Mouse (Mus musculus): ENCODE data around the gene Rpl19. TPM values are rescaled to one million over a fixed set of nuclear protein-coding genes. Genes with fewer than 3 reads are reported as not detected.
A peak's percentile ranks its signal among the peaks of the same experiment; 100 is the strongest.

Gene Rpl19
- polyA plus RNA-seq, 1 experiment from 2014 or later: 970 TPM

DNA sequence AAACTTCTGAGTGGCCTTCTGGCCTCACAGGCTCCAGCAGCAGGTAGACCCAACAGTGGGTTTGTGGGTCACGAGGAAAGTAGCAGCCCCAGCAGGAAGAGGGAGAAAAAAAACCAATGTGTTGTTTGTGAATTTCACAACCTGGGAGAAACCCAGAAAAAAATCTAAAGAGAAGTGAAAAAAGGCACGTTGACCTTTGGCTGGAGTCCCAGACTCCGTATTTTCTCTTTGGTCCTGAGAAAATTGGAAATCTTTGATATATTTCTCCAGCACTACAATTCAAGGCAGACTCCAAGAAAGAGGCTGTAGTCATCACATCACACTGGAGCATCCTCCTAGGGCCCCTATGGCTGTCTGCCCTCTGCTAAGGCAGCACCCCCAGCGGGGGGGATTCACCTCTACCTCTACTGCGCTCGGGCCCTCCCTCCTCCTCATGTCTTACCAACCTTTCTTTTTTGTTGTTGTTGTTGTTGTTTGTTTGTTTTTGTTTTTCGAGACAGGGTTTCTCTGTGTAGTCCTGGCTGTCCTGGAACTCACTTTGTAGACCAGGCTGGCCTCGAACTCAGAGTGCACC lies 29.0 kb upstream of the Rpl19 start:
- WGBS: 77% methylated on average over 8 of the region's 8 CpGs
- H3K4me1 ChIP-seq (replicated peaks; ENCODE audit: control insufficient read depth, insufficient read depth, low read length): peaks cover 4% of the 10 kb centered on the region
- H3K27ac ChIP-seq (ENCODE audit: low read depth, low read length): no peak overlapping the region
- no peaks in the 10 kb centered on the region for H3K9me3 ChIP-seq (ENCODE audit: control insufficient read depth, low read length)
- H3K4me3 ChIP-seq (ENCODE audit: low read depth, low read length): no peak overlapping the region
- DNase-seq (ENCODE audit: low spot score): no peak
- H3K27me3 ChIP-seq (ENCODE audit: control insufficient read depth, insufficient read depth, low read length): peaks cover 6% of the 10 kb centered on the region; the same call in 1 of the 2 replicates
- no peak overlapping the region for H3K4me2 ChIP-seq (replicated peaks; ENCODE audit: low read depth, low read length)
- H3K36me3 ChIP-seq (ENCODE audit: control insufficient read depth, insufficient read depth, low read length): no peaks in the 10 kb centered on the region
- H3K9ac ChIP-seq (ENCODE audit: low read depth, low read length): no peak overlapping the region
- ATAC-seq (ENCODE audit: low FRiP score): no peak

DNA sequence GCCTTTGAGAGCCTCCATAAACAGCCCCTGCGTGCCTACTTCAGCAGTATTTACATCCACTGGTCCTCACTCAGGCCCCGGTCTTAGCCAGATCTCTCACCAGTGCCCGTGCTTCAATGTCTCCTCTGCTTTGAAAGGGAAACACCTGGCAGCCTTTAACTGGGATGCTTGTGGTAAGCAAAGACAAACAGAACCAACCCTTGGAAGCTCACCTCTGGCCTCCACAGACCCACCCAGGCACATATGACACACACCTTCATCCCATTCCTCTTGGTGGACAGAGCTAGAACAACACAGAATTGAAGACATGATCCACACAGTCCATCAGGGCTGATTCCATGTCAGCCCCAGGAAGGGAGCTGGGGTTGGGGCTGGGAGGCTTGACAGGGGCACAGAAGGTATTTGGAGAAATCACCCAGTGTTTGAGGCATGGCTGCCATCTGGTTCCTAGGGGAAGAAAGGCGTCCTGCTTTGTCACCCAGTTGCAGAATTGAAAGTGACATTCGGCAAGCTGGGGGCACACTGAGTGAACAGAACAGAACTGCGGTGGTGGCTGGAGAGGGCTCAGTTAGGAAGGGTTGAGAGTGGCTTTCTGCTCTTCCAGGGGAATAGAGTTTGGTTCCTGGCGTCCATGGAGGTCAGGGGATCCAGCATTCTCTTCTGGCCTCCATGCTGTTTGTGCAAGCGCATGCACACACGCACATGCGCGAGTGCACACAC lies 28.3 kb upstream of the Rpl19 start:
- Histone ChIP-seq H3K27me3 (ENCODE audit: control insufficient read depth, insufficient read depth, low read length) (peaks cover 6% of the 10 kb centered on the region; the same call in 1 of the 2 replicates), H3K36me3 (ENCODE audit: control insufficient read depth, insufficient read depth, low read length) (no peaks in the 10 kb centered on the region), H3K4me3 (ENCODE audit: low read depth, low read length) (no peak overlapping the region), H3K9me3 (ENCODE audit: control insufficient read depth, low read length) (no peaks in the 10 kb centered on the region), H3K9ac (ENCODE audit: low read depth, low read length) (no peak overlapping the region), H3K4me2 (replicated peaks; ENCODE audit: low read depth, low read length) (no peak overlapping the region), H3K27ac (ENCODE audit: low read depth, low read length) (no peak overlapping the region), H3K4me1 (replicated peaks; ENCODE audit: control insufficient read depth, insufficient read depth, low read length) (peaks cover 4% of the 10 kb centered on the region)
- WGBS: 80% methylated on average over 11 of the region's 11 CpGs
- ATAC-seq (ENCODE audit: low FRiP score): no peak
- DNase-seq (ENCODE audit: low spot score): no peak

DNA sequence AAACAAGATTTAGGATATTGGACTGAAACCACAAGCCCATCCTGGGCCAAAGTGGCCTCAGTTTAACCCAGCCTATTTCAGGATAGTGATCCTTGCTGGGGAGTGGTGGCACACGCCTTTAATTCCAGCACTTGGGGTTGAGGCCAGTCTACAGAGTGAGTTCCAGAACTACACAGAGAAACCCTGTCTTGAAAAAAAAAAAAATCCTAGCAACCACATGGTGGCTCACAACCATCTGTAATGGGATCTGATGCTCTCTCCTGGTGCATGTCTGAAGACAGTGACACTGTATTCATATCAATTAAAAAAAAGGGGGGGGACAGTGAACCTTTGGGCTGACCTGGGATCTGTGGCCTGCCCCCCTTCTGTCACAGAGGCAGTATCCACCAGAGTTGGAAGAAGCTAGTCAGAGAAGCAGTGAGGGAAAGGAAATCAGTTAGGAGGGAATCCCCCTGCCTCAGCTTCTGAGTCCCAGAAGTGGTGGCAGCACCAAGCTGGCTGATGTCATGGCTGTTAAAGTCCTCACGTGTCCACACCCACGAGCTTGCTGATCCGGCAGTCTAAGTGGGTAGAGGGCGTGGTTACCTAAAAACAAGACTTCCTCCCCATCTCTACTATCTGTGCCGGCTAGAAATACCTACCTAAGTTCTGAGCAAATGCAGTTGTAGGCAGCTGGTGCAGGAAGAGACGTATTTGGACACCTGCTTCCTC lies 27.5 kb upstream of the Rpl19 start:
- 62% methylated on average over 7 of the region's 7 CpGs for WGBS
- ATAC-seq (ENCODE audit: low FRiP score) (no peak), DNase-seq (ENCODE audit: low spot score) (no peak)
- no peaks in the 10 kb centered on the region for H3K36me3 ChIP-seq (ENCODE audit: control insufficient read depth, insufficient read depth, low read length)
- no peak overlapping the region for H3K27ac ChIP-seq (ENCODE audit: low read depth, low read length)
- no peak overlapping the region for H3K9ac ChIP-seq (ENCODE audit: low read depth, low read length)
- no peak overlapping the region for H3K4me2 ChIP-seq (replicated peaks; ENCODE audit: low read depth, low read length)
- H3K27me3 ChIP-seq (ENCODE audit: control insufficient read depth, insufficient read depth, low read length): peaks cover 6% of the 10 kb centered on the region; the same call in 1 of the 2 replicates
- peaks cover 6% of the 10 kb centered on the region for H3K4me1 ChIP-seq (replicated peaks; ENCODE audit: control insufficient read depth, insufficient read depth, low read length)
- no peaks in the 10 kb centered on the region for H3K9me3 ChIP-seq (ENCODE audit: control insufficient read depth, low read length)
- no peak overlapping the region for H3K4me3 ChIP-seq (ENCODE audit: low read depth, low read length)

DNA sequence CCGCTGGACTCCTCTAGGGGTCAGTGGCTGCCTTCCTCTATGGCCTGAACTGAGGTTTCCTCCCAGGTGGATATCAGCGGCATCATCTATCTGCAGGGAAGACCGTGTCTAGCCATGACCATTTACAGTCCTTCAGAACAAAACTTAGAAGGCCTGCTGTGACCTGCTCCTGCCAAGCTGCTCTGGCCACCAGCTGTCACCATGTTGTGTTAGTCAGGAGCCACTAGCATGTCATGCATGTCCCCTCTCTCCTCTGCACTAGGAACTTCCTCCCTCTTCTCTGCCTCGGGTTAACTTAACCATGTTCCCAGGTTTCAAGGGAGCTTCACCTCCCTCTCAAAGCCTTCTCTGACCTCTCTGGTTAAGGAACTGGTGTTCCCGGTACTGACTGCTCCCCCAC lies 26.8 kb upstream of the Rpl19 start:
- H3K27ac ChIP-seq (ENCODE audit: low read depth, low read length): no peak overlapping the region
- no peaks in the 10 kb centered on the region for H3K9me3 ChIP-seq (ENCODE audit: control insufficient read depth, low read length)
- H3K4me2 ChIP-seq (replicated peaks; ENCODE audit: low read depth, low read length): no peak overlapping the region
- no peak for ATAC-seq (ENCODE audit: low FRiP score)
- H3K4me3 ChIP-seq (ENCODE audit: low read depth, low read length): no peak overlapping the region
- no peak for DNase-seq (ENCODE audit: low spot score)
- no peaks in the 10 kb centered on the region for H3K36me3 ChIP-seq (ENCODE audit: control insufficient read depth, insufficient read depth, low read length)
- H3K27me3 ChIP-seq (ENCODE audit: control insufficient read depth, insufficient read depth, low read length): peaks cover 6% of the 10 kb centered on the region; the same call in 1 of the 2 replicates
- no peak overlapping the region for H3K9ac ChIP-seq (ENCODE audit: low read depth, low read length)
- WGBS: 68% methylated on average over 5 of the region's 5 CpGs
- H3K4me1 ChIP-seq (replicated peaks; ENCODE audit: control insufficient read depth, insufficient read depth, low read length): peaks cover 6% of the 10 kb centered on the region

DNA sequence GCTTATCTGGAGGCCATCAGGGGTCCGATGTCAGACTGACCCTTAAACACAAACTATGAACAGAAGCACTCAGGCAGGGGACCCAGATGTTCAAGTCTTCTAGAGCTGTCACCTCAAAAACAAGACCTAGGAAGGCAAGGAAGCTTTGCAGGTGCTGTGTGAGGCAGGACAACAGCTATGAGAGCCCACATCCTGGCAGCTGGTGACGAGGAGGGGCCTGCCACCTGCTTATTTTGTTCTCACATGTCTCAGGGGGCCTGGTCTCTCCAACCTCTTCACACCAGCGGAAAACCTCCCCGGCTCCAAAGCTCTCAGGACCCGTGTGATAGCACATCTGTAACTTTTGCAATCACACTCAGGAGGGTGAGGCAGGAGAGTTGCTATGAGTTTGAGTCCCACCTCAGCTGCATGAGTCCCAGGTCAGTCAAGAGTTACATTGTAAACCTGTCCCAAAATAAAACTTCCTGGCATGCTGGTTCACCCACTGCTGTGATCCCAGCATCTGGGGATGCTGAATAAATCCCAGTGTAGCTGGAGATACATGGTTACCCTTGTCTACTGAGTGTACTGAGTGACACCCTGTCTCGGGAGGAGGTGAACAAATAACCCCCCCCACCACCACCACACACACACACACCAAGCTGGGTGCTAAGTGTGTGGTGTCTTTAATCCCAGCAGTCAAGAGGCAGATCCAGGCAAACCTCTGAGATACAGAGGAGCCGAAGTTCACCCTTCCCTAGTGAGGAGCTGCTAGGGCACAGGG lies 26.0 kb upstream of the Rpl19 start:
- WGBS: 43% methylated on average over 7 of the region's 7 CpGs
- Histone ChIP-seq H3K36me3 (ENCODE audit: control insufficient read depth, insufficient read depth, low read length) (no peaks in the 10 kb centered on the region), H3K9ac (ENCODE audit: low read depth, low read length) (no peak overlapping the region), H3K9me3 (ENCODE audit: control insufficient read depth, low read length) (no peaks in the 10 kb centered on the region), H3K4me2 (replicated peaks; ENCODE audit: low read depth, low read length) (no peak overlapping the region), H3K4me1 (replicated peaks; ENCODE audit: control insufficient read depth, insufficient read depth, low read length) (peaks cover 2% of the 10 kb centered on the region; the same call in 1 of the 2 replicates), H3K27ac (ENCODE audit: low read depth, low read length) (no peak overlapping the region), H3K27me3 (ENCODE audit: control insufficient read depth, insufficient read depth, low read length) (peaks cover 4% of the 10 kb centered on the region; the same call in 1 of the 2 replicates), H3K4me3 (ENCODE audit: low read depth, low read length) (no peak overlapping the region)
- DNase-seq (ENCODE audit: low spot score) (no peak), ATAC-seq (ENCODE audit: low FRiP score) (no peak)

DNA sequence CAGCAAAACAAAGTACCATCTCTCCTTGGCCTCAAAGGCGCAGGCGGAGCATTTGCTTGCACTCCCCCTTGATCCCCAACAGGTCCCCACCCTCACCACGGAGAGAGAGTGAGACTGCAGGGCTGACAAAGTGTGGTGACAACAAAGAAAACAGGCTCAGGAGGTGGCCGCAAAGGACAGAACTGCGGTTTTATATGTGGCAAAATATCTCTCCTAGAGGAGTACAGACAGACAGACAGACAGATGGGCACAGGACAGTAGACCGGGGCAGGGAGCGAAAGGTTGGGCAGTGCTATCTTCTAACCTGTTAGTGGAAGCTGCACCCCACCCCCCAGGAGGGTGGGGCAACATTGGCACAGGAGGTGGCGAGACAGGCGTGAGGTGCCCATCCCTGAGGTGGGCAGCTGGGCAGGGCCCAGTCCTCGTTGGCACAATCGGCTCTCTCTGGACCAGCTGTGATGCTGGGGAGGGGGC lies 25.1 kb upstream of the Rpl19 start:
- Histone ChIP-seq H3K4me2 (replicated peaks; ENCODE audit: low read depth, low read length) (no peak overlapping the region), H3K4me3 (ENCODE audit: low read depth, low read length) (no peak overlapping the region), H3K9ac (ENCODE audit: low read depth, low read length) (no peak overlapping the region), H3K27me3 (ENCODE audit: control insufficient read depth, insufficient read depth, low read length) (peaks cover 4% of the 10 kb centered on the region; the same call in 1 of the 2 replicates), H3K27ac (ENCODE audit: low read depth, low read length) (no peak overlapping the region), H3K36me3 (ENCODE audit: control insufficient read depth, insufficient read depth, low read length) (no peaks in the 10 kb centered on the region), H3K9me3 (ENCODE audit: control insufficient read depth, low read length) (no peaks in the 10 kb centered on the region), H3K4me1 (replicated peaks; ENCODE audit: control insufficient read depth, insufficient read depth, low read length) (peaks cover 2% of the 10 kb centered on the region; the same call in 1 of the 2 replicates)
- DNase-seq (ENCODE audit: low spot score) (no peak), ATAC-seq (ENCODE audit: low FRiP score) (no peak)
- 36% methylated on average over 11 of the region's 11 CpGs for WGBS

DNA sequence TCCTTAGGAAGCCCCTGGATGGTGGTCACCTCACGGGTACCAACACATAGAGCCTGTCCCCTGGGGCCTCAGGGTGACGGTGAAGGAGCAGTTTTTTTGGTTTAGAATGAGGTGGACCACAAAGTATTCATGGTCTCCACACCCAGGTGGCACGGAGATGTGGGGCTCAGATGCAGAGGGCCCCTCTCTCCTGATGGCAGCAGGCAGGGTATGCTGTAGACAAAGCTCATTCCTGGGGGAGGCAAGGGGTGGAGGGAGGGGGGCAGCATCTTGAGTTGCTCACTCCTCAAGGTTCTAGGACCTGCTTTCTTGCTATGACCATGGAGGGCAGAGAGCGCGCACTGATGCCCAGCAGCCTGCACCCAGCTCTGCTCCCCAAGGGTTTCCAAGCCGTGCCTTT lies 24.5 kb upstream of the Rpl19 start:
- H3K27ac ChIP-seq (ENCODE audit: low read depth, low read length): no peak overlapping the region
- H3K4me2 ChIP-seq (replicated peaks; ENCODE audit: low read depth, low read length): no peak overlapping the region
- H3K9ac ChIP-seq (ENCODE audit: low read depth, low read length): no peak overlapping the region
- ATAC-seq (ENCODE audit: low FRiP score) (no peak), DNase-seq (ENCODE audit: low spot score) (no peak)
- no peaks in the 10 kb centered on the region for H3K36me3 ChIP-seq (ENCODE audit: control insufficient read depth, insufficient read depth, low read length)
- H3K4me1 ChIP-seq (replicated peaks; ENCODE audit: control insufficient read depth, insufficient read depth, low read length): peaks cover 2% of the 10 kb centered on the region; the same call in 1 of the 2 replicates
- H3K27me3 ChIP-seq (ENCODE audit: control insufficient read depth, insufficient read depth, low read length): peaks cover 4% of the 10 kb centered on the region; the same call in 1 of the 2 replicates
- H3K4me3 ChIP-seq (ENCODE audit: low read depth, low read length): no peak overlapping the region
- 63% methylated on average over 6 of the region's 6 CpGs for WGBS
- H3K9me3 ChIP-seq (ENCODE audit: control insufficient read depth, low read length): no peaks in the 10 kb centered on the region

DNA sequence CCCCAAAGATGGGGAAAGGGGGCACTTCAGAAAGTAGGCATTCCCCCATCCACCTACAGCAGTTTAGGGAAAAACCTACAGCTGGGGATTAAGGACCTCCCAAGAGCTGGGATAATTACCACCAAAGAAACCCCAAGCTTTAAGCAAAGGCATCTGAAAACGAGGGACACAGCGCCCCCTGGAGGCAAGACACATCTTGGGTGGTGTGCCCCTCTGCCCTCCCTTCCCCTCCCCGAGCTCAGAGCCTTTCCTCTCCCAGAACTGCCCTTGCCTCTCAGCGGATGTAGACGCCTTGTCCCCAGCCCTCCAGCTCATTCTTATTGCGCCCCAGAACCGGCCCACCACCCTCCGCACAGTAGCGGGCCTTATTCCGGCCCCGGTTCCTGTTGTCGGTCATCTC lies 23.9 kb upstream of the Rpl19 start:
- H3K4me3 ChIP-seq (ENCODE audit: low read depth, low read length): 0 out of 2 replicates have a peak overlapping the region, but pooled peaks have one; percentile 1

More for the DNA sequence above, 23.9 kb upstream of the Rpl19 start:
- Histone ChIP-seq H3K9ac (ENCODE audit: low read depth, low read length) (no peak overlapping the region), H3K4me1 (replicated peaks; ENCODE audit: control insufficient read depth, insufficient read depth, low read length) (peaks cover 2% of the 10 kb centered on the region; the same call in 1 of the 2 replicates), H3K9me3 (ENCODE audit: control insufficient read depth, low read length) (no peaks in the 10 kb centered on the region), H3K27ac (ENCODE audit: low read depth, low read length) (no peak overlapping the region), H3K36me3 (ENCODE audit: control insufficient read depth, insufficient read depth, low read length) (no peaks in the 10 kb centered on the region), H3K4me2 (replicated peaks; ENCODE audit: low read depth, low read length) (0 out of 2 replicates have a peak overlapping the region, but pooled peaks have one; percentile 14), H3K27me3 (ENCODE audit: control insufficient read depth, insufficient read depth, low read length) (peaks cover 4% of the 10 kb centered on the region; the same call in 1 of the 2 replicates)
- ATAC-seq (ENCODE audit: low FRiP score): no peak
- WGBS: 7% methylated on average over 12 of the region's 12 CpGs
- DNase-seq (ENCODE audit: low spot score): peak; percentile 90
